In genomic region chr12:29621530-29621929, GRCm38 (mm10) we compare ENCODE assay signal across 27 mouse cellular contexts.
DNase-seq lines count a peak whose midpoint lies in the region; ATAC-seq and TF ChIP-seq lines count a peak whose summit lies in the region.
"Had no signal": no experiment of that assay in that cellular context is flagged by ENCODE, and none has a peak within 500 bp of the region (broad histone marks: within the 10 kb centered on the region; RNA-seq: fewer than 3 reads in every experiment).

No protein-coding gene starts in this region.

- no peaks in the 10 kb centered on the region for H3K27me3 ChIP-seq in forebrain, embryonic 15.5 days
- no peaks in the 10 kb centered on the region for H3K27me3 ChIP-seq in forebrain, embryonic 10.5 days (ENCODE audit: poor library complexity, severe bottlenecking)
- H3K27me3 ChIP-seq in hindbrain, postnatal 0 days (ENCODE audit: insufficient read depth, low read length): no peaks in the 10 kb centered on the region
- no peaks in the 10 kb centered on the region for H3K27me3 ChIP-seq in hindbrain, embryonic 10.5 days (ENCODE audit: insufficient read depth, poor library complexity, severe bottlenecking)
- H3K27me3 ChIP-seq: embryonic facial prominence, embryonic 15.5 days; hindbrain, embryonic 12.5 days; midbrain, embryonic 12.5 days; neural tube, embryonic 13.5 days had no signal

- H3K4me3 ChIP-seq in forebrain, embryonic 15.5 days: no peak overlapping the region
- H3K4me3 ChIP-seq in forebrain, embryonic 10.5 days: no peak overlapping the region
- H3K4me3 ChIP-seq in hindbrain, postnatal 0 days (ENCODE audit: low read length): no peak overlapping the region
- no peak overlapping the region for H3K4me3 ChIP-seq in hindbrain, embryonic 10.5 days
- H3K4me3 ChIP-seq: embryonic facial prominence, embryonic 10.5 days; embryonic facial prominence, embryonic 15.5 days; hindbrain, embryonic 12.5 days; midbrain, embryonic 12.5 days; myocyte; neural tube, embryonic 13.5 days had no signal

- H3K9ac ChIP-seq in forebrain, embryonic 15.5 days (replicated peaks): no peak overlapping the region
- no peak overlapping the region for H3K9ac ChIP-seq in hindbrain, postnatal 0 days (replicated peaks; ENCODE audit: low read length)
- H3K9ac ChIP-seq: embryonic facial prominence, embryonic 15.5 days; hindbrain, embryonic 12.5 days; liver, embryonic 14.5 days; midbrain, embryonic 12.5 days; neural tube, embryonic 13.5 days had no signal

- TF ChIP-seq CTCF in hindbrain, postnatal 0 days (IDR thresholded peaks at IDR 0.05; ENCODE audit: low read depth): no peak

- H3K36me3 ChIP-seq in forebrain, embryonic 15.5 days: no peaks in the 10 kb centered on the region
- no peaks in the 10 kb centered on the region for H3K36me3 ChIP-seq in forebrain, embryonic 10.5 days (replicated peaks)
- H3K36me3 ChIP-seq in hindbrain, postnatal 0 days (ENCODE audit: insufficient read depth, low read length): no peaks in the 10 kb centered on the region
- no peaks in the 10 kb centered on the region for H3K36me3 ChIP-seq in hindbrain, embryonic 10.5 days
- H3K36me3 ChIP-seq: embryonic facial prominence, embryonic 10.5 days; embryonic facial prominence, embryonic 15.5 days; hindbrain, embryonic 12.5 days; midbrain, embryonic 12.5 days; neural tube, embryonic 13.5 days had no signal

- H3K4me2 ChIP-seq in forebrain, embryonic 15.5 days (replicated peaks): no peak overlapping the region
- no peak overlapping the region for H3K4me2 ChIP-seq in hindbrain, postnatal 0 days (ENCODE audit: low read depth, low read length)
- H3K4me2 ChIP-seq: embryonic facial prominence, embryonic 15.5 days; hindbrain, embryonic 12.5 days; midbrain, embryonic 12.5 days; neural tube, embryonic 13.5 days had no signal

- H3K4me1 ChIP-seq in forebrain, embryonic 15.5 days: 0 out of 2 replicates have a peak, but pooled peaks cover 14% of the 10 kb centered on the region
- H3K4me1 ChIP-seq in forebrain, embryonic 10.5 days: peaks cover 6% of the 10 kb centered on the region; the same call in 1 of the 2 replicates
- peaks cover 6% of the 10 kb centered on the region for H3K4me1 ChIP-seq in hindbrain, postnatal 0 days (ENCODE audit: insufficient read depth, low read length)
- H3K4me1 ChIP-seq in hindbrain, embryonic 10.5 days (replicated peaks): peaks cover 9% of the 10 kb centered on the region
- H3K4me1 ChIP-seq: embryonic facial prominence, embryonic 15.5 days had no signal

- 68% methylated on average over 5 of the region's 5 CpGs for WGBS in forebrain, embryonic 15.5 days
- 76% methylated on average over 5 of the region's 5 CpGs for WGBS in forebrain, embryonic 10.5 days
- 62% methylated on average over 5 of the region's 5 CpGs for WGBS in hindbrain, postnatal 0 days
- 74% methylated on average over 5 of the region's 5 CpGs for WGBS in hindbrain, embryonic 10.5 days

- 0 out of 2 replicates have a peak, but pooled peaks have one; percentile 46 for ATAC-seq in forebrain, embryonic 15.5 days (replicated peaks)
- ATAC-seq in hindbrain, postnatal 0 days: 0 out of 2 replicates have a peak, but pooled peaks have one; percentile 47
- ATAC-seq: CD4-positive, CD25-positive, alpha-beta regulatory T cell, adult 4 months; intestine, postnatal 0 days had no signal

- no peak for DNase-seq in forebrain, embryonic 10.5 days (ENCODE audit: extremely low spot score, low spot score)
- DNase-seq in hindbrain, postnatal 0 days (ENCODE audit: low spot score): no peak
- no peak for DNase-seq in hindbrain, embryonic 10.5 days (ENCODE audit: low spot score)
- peak; percentile 3 for DNase-seq in 3T3-L1 (ENCODE audit: low read depth, low spot score)
- peak; percentile 4 for DNase-seq in ZHBTc4 (ENCODE audit: low read depth, low spot score)
- DNase-seq in spleen, postnatal 10 days (ENCODE audit: low spot score in 2 of 2): no peak
- DNase-seq: adrenal gland, adult 8-10 months; cerebellum, adult 8-10 months; cerebellum, postnatal 25 days; gastrocnemius, postnatal 10 days; kidney, adult 9 months; kidney, postnatal 10 days; liver; lung, adult 2 months; right cerebral cortex, postnatal 4 days; thymus, adult 2 months; thymus, postnatal 4 days had no signal

- H3K27ac ChIP-seq in forebrain, embryonic 15.5 days (replicated peaks): no peak overlapping the region
- H3K27ac ChIP-seq in forebrain, embryonic 10.5 days: no peak overlapping the region
- no peak overlapping the region for H3K27ac ChIP-seq in hindbrain, postnatal 0 days
- no peak overlapping the region for H3K27ac ChIP-seq in hindbrain, embryonic 10.5 days
- H3K27ac ChIP-seq: embryonic facial prominence, embryonic 10.5 days; embryonic facial prominence, embryonic 15.5 days; hindbrain, embryonic 12.5 days; liver, embryonic 14.5 days; midbrain, embryonic 12.5 days; neural tube, embryonic 13.5 days had no signal

- H3K9me3 ChIP-seq in forebrain, embryonic 15.5 days: no peaks in the 10 kb centered on the region
- H3K9me3 ChIP-seq in forebrain, embryonic 10.5 days: no peaks in the 10 kb centered on the region
- H3K9me3 ChIP-seq in hindbrain, postnatal 0 days (ENCODE audit: low read length): no peaks in the 10 kb centered on the region
- H3K9me3 ChIP-seq in hindbrain, embryonic 10.5 days: no peaks in the 10 kb centered on the region
- H3K9me3 ChIP-seq: embryonic facial prominence, embryonic 10.5 days; embryonic facial prominence, embryonic 15.5 days; hindbrain, embryonic 12.5 days; midbrain, embryonic 12.5 days; neural tube, embryonic 13.5 days had no signal

Comparison
In these comparisons a context has a peak if more than half of its experiments do, and no peak if none do; other contexts are left out.
1. DNase-seq: peak in 3T3-L1 (single experiment) and ZHBTc4 (single experiment); none in forebrain, embryonic 10.5 days (single experiment), hindbrain, postnatal 0 days (single experiment), hindbrain, embryonic 10.5 days (single experiment) and spleen, postnatal 10 days (0 of 2).